Mouse (Mus musculus) embryonic facial prominence, embryonic 11.5 days (tissue): Measurements from ENCODE around the gene Tmem129. TPM values are rescaled to one million over a fixed set of nuclear protein-coding genes. Genes with fewer than 3 reads are reported as not detected.

ENCODE experiments used
- ATAC-seq: fragments of 200-750 bp; cut with Nextera tagmentation; replicated peaks from 2 replicates; pipeline ENCODE4 v1.8.0; 2017; ENCODE audit warnings: low read depth; ENCODE audit not compliant: insufficient number of reproducible peaks, low FRiP score, low TSS enrichment
- DNase-seq: peaks from one replicate; pipeline ENCODE4 v3.0.0-alpha.2; 2015; ENCODE audit warnings: low spot score
- H3K27ac ChIP-seq: fragments of 300-500 bp; sonication (generic); replicated peaks from 2 replicates; pipeline ENCODE4 v1.5.1; 2014; ENCODE audit warnings: mild to moderate bottlenecking, low read depth, low read length, control low read depth
- H3K27me3 ChIP-seq: fragments of 300-500 bp; sonication (generic); 2 replicates; pipeline ENCODE4 v1.6.1; 2014; ENCODE audit warnings: mild to moderate bottlenecking, low read length, moderate library complexity, mixed read lengths; ENCODE audit not compliant: control insufficient read depth, insufficient read depth
- H3K36me3 ChIP-seq: fragments of 300-500 bp; sonication (generic); replicated peaks from 2 replicates; pipeline ENCODE4 v1.6.1; 2014; ENCODE audit warnings: low read depth, mild to moderate bottlenecking, low read length, moderate library complexity, mixed read lengths; ENCODE audit not compliant: control insufficient read depth, insufficient read depth
- H3K4me1 ChIP-seq: fragments of 300-500 bp; sonication (generic); 2 replicates; pipeline ENCODE4 v1.6.1; 2014; ENCODE audit warnings: low read length, mixed read lengths; ENCODE audit not compliant: control insufficient read depth, insufficient read depth
- H3K4me2 ChIP-seq: fragments of 300-500 bp; sonication (generic); 2 replicates; pipeline ENCODE4 v1.6.1; 2014; ENCODE audit warnings: low read depth, mild to moderate bottlenecking, control low read depth, low read length, moderate library complexity
- H3K4me3 ChIP-seq: fragments of 300-500 bp; sonication (generic); 2 replicates; pipeline ENCODE4 v1.5.1; 2014; ENCODE audit warnings: low read depth, low read length, control low read depth
- H3K9ac ChIP-seq: fragments of 300-500 bp; sonication (generic); replicated peaks from 2 replicates; pipeline ENCODE4 v1.6.1; 2014; ENCODE audit warnings: mild to moderate bottlenecking, control low read depth, low read length
- H3K9me3 ChIP-seq: fragments of 300-500 bp; sonication (generic); replicated peaks from 2 replicates; pipeline ENCODE4 v1.6.1; 2016; ENCODE audit warnings: mild to moderate bottlenecking, low read length, inconsistent platforms, mixed read lengths; ENCODE audit not compliant: control insufficient read depth
- WGBS: fragments of 180-500 bp; shearing (Covaris S2); extraction: QIAGEN DNeasy Blood & Tissue Kit; methylation state at CpG from one replicate; pipeline ENCODE4 v1.1.7; 2014; 5-methylcytosine and 5-hydroxymethylcytosine counted together
- polyA plus RNA-seq: library from polyadenylated mRNA; unstranded; fragments of >200 nt; fragmentation: Nextera tagmentation; extraction: Ambion mirVana; gene quantifications from 2 replicates; pipeline ENCODE4 v1.2.1, GENCODE M21; 2014

Gene Tmem129
- polyA plus RNA-seq, 1 experiment from 2014 or later = 38.6 TPM

- no peaks in the 10 kb centered on the region for H3K36me3 ChIP-seq
These were observed 25.9 kb upstream of the Tmem129 start for GRCm38 (mm10) chr5:33683897-33684652.

GRCm38 (mm10) chr5:33682963-33683362, 24.7 kb upstream of the Tmem129 start:
- Histone ChIP-seq H3K36me3 (no peaks in the 10 kb centered on the region), H3K4me3 (no peak overlapping the region), H3K9ac (no peak overlapping the region), H3K27ac (no peak overlapping the region), H3K27me3 (no peaks in the 10 kb centered on the region), H3K4me2 (no peak overlapping the region), H3K9me3 (no peaks in the 10 kb centered on the region), H3K4me1 (no peaks in the 10 kb centered on the region)
- WGBS = 84% methylated on average over 4 of the region's 4 CpGs
- DNase-seq = no peak
- no peak for ATAC-seq

More at GRCm38 (mm10) chr5:33683897-33684652, 25.9 kb upstream of the Tmem129 start:
- Histone ChIP-seq H3K9me3 (no peaks in the 10 kb centered on the region), H3K4me2 (no peak overlapping the region), H3K4me3 (no peak overlapping the region), H3K27me3 (no peaks in the 10 kb centered on the region), H3K9ac (no peak overlapping the region), H3K4me1 (no peaks in the 10 kb centered on the region; the same call in 1 of the 2 replicates), H3K27ac (no peak overlapping the region)
- peak; percentile 50; the same call in 1 of the 2 replicates for ATAC-seq
- peak; percentile 77 for DNase-seq
- WGBS = 54% methylated on average over 7 of the region's 7 CpGs

GRCm38 (mm10) chr5:33681611-33682388, 23.6 kb upstream of the Tmem129 start:
- Histone ChIP-seq H3K27me3 (no peaks in the 10 kb centered on the region), H3K4me3 (no peak overlapping the region), H3K9me3 (no peaks in the 10 kb centered on the region), H3K36me3 (no peaks in the 10 kb centered on the region), H3K4me1 (no peaks in the 10 kb centered on the region), H3K4me2 (no peak overlapping the region), H3K27ac (no peak overlapping the region), H3K9ac (no peak overlapping the region)
- ATAC-seq (no peak), DNase-seq (no peak)
- WGBS = 76% methylated on average over 15 of the region's 15 CpGs

- H3K9me3 ChIP-seq = no peaks in the 10 kb centered on the region
- no peak overlapping the region for H3K27ac ChIP-seq
- DNase-seq (no peak), ATAC-seq (no peak)
- no peaks in the 10 kb centered on the region for H3K27me3 ChIP-seq
- H3K4me3 ChIP-seq = no peak overlapping the region
- no peaks in the 10 kb centered on the region for H3K36me3 ChIP-seq
- 61% methylated on average over 3 of the region's 3 CpGs for WGBS
- H3K4me2 ChIP-seq = no peak overlapping the region
- H3K4me1 ChIP-seq = no peaks in the 10 kb centered on the region
- no peak overlapping the region for H3K9ac ChIP-seq
These were observed 22.8 kb upstream of the Tmem129 start for GRCm38 (mm10) chr5:33681044-33681443.

- Histone ChIP-seq H3K36me3 (no peaks in the 10 kb centered on the region), H3K27ac (no peak overlapping the region), H3K4me3 (no peak overlapping the region), H3K9me3 (no peaks in the 10 kb centered on the region), H3K9ac (no peak overlapping the region), H3K4me2 (no peak overlapping the region), H3K27me3 (no peaks in the 10 kb centered on the region), H3K4me1 (no peaks in the 10 kb centered on the region)
- ATAC-seq (no peak), DNase-seq (no peak)
- WGBS = 84% methylated on average over 5 of the region's 5 CpGs
These were observed 20.0 kb upstream of the Tmem129 start for GRCm38 (mm10) chr5:33678244-33678643.

- whole genome bisulfite sequencing = 6% methylated on average over 1 of the region's 1 CpGs
- no peaks in the 10 kb centered on the region for H3K9me3 ChIP-seq
- DNase-seq (peak; percentile 74), ATAC-seq (no peak)
- H3K27ac ChIP-seq = no peak overlapping the region
- H3K4me3 ChIP-seq = no peak overlapping the region
- H3K9ac ChIP-seq = no peak overlapping the region
- no peaks in the 10 kb centered on the region for H3K27me3 ChIP-seq
- no peaks in the 10 kb centered on the region for H3K36me3 ChIP-seq
- H3K4me1 ChIP-seq = no peaks in the 10 kb centered on the region
- H3K4me2 ChIP-seq = no peak overlapping the region
These were observed 17.7 kb upstream of the Tmem129 start for GRCm38 (mm10) chr5:33675964-33676363.

- H3K9ac ChIP-seq = peak overlapping the region; percentile 25; the same call in 1 of the 2 replicates
- H3K4me2 ChIP-seq = no peak overlapping the region
- DNase-seq = no peak
- no peaks in the 10 kb centered on the region for H3K9me3 ChIP-seq
- H3K27me3 ChIP-seq = no peaks in the 10 kb centered on the region
- no peaks in the 10 kb centered on the region for H3K4me1 ChIP-seq
- ATAC-seq = 0 out of 2 replicates have a peak, but pooled peaks have one; percentile 24
- 58% methylated on average over 3 of the region's 3 CpGs for WGBS
- H3K27ac ChIP-seq = no peak overlapping the region
- no peak overlapping the region for H3K4me3 ChIP-seq
- H3K36me3 ChIP-seq = no peaks in the 10 kb centered on the region
These were observed 16.2 kb upstream of the Tmem129 start for GRCm38 (mm10) chr5:33674439-33674838.

GRCm38 (mm10) chr5:33671659-33672058, 13.4 kb upstream of the Tmem129 start:
- Histone ChIP-seq H3K27ac (no peak overlapping the region), H3K9me3 (no peaks in the 10 kb centered on the region), H3K4me3 (no peak overlapping the region), H3K9ac (no peak overlapping the region), H3K4me2 (no peak overlapping the region), H3K36me3 (peaks cover 10% of the 10 kb centered on the region), H3K27me3 (no peaks in the 10 kb centered on the region), H3K4me1 (no peaks in the 10 kb centered on the region)
- DNase-seq (no peak), ATAC-seq (no peak)
- WGBS = 84% methylated on average over 5 of the region's 5 CpGs
